Mouse (Mus musculus): ENCODE measurements around the gene Gm49396. TPM values are rescaled to one million over a fixed set of nuclear protein-coding genes. Genes with fewer than 3 reads are reported as not detected.

Gene Gm49396
- 3.2 and 3.3 TPM in 2 replicates for polyA plus RNA-seq (2015; fragmentation: Nextera tagmentation; extraction: Ambion mirVana)

DNA sequence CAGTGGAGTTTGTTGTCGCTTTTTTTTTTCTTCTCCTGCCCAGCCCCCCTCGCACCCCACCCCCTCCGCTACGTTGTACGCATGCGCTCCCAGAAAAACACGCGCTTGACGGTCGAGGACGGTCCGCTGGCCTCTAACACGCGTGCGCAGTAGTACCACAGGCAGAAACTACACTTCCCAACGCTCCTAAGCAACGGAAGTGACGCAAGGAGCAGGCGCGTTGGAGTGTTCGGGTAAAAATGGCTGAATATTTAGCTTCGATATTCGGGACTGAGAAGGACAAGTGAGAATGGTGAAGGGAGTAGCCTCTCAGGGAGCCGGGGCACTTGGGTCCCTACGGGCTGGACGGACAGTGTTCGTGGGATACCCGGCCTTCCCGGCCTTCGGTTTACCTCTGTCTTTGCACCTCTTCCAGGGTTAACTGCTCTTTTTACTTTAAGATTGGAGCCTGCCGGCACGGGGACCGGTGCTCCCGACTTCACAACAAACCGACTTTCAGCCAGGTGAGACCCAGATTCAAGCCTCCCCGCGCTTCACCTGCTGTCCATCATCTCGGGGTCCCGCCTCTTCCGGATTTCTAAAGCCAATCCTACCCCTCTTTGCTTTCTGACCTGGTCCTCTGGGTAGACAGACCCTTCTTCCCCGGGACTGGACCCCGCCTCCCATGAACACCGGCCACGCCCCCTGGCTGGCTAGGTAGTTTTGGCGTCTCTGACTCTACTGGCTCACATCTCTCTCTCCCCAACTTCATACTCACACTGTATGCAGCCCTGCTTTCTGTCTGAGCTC lies at the start of gene Gm49396, which contains the start of the genes U2af1l4 and Psenen:
TSS of gene Gm49396 (plus strand) at position 228 of the 789 bp plus-strand sequence.
TSS of gene U2af1l4 (plus strand) at position 185 of the 789 bp plus-strand sequence.
TSS of gene Psenen (minus strand) at position 511 of the 789 bp plus-strand sequence.

GRCm38 (mm10) chr7:30534633-30535577 lies 28.2 kb upstream of the Gm49396 start, which contains the start of gene Arhgap33:
Gene Arhgap33, minus strand, starts transcription at chr7:30535060.

DNA sequence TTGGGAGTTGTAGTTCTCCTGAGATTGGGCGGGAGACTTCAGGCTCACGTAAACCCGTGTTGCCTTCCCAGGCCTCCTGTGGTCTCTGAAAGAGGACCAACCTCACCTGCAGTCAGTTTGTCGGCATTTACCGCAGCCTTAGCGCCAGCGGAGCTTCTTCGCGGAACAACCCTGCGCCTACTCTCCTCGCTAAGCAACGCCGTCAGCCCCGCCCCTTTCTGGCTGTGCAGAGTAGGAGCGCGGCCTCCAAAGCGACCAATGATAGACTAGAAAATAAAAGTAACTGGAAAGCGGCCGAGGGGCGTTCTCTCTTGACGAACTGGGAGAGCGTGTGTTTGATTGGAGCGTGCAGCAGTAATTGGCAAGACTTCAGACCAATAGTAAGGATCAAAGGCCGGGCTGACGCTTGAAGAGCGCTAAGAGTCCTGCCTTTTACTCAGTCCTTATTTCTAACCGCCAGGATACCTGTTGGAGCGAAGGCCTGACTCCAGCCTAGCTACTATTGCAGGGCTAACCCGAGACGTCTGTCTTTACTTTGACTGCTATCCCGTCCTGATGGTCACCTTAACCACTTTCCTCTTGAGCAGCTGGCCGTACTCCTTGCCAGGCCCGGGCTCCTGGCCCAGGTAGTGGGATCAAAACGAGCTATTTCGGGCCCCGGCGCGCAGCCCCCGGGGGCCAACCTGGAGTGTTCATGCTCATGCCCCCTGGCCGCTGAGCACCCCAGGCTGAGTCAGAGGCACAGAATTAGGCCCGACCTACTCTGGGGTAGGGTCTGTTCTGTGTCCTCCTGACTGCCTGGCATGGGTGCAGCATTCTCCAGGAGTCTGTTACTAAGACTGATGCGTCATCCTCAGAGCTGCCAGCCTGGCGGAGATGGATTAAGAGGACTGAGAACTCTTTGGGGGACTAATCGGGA lies 10.8 kb upstream of the Gm49396 start, which contains the start of the genes Hspb6 and Proser3:
TSS of gene Hspb6 (plus strand) at position 77 of the 919 bp plus-strand sequence.
TSS of gene Proser3 (minus strand) at position 198 of the 919 bp plus-strand sequence.

GRCm38 (mm10) chr7:30559443-30559954 lies 3.6 kb upstream of the Gm49396 start, which contains the start of gene Lin37:
Gene Lin37, minus strand, starts transcription at chr7:30559838.

GRCm38 (mm10) chr7:30564970-30565571 lies 1.9 kb downstream of the Gm49396 start, which contains the start of gene Igflr1:
Gene Igflr1, plus strand, starts transcription at chr7:30565427.

DNA sequence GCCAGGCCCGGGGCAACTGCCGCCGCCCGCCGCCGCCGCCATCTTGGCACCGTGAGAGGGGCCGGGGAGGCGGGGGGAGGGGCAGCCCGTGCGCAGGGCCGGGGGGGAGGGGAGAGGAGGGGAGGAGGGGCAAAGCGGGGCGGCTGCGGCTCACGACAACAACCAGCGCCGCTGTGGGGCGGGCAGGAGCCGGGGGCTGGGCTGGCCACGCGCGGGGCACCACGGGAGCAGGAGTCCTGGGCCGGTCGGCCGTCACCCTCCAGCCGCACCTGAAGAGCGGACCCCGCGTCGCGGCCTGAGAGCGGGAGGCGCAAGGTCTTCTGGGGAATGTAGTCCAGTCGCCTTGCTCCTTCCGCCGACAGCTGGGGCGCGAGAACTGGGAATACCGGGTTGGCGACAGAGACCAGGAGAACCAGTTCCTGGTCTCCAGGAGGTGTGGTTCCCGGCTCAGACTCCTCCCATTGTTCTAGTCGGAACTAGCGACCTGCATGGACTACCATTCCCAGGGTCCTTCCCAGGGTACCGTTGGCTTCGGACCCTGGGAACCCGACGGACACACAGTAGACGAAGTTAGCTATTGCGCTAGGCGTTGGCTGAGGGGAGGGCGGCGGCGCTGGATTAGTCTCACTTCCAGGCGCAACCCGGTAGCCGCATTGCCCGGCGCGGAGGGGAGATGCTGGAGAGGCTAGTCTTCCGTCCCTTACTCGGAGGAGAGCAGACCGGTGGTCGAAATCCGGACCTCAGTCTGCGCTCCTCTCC lies 25.7 kb downstream of the Gm49396 start, which contains the start of gene Kmt2b:
TSS of gene Kmt2b (minus strand) at position 51 of the 759 bp plus-strand sequence.

GRCm38 (mm10) chr7:30598786-30599185 lies 35.6 kb downstream of the Gm49396 start, which contains the start of gene Zbtb32:
Gene Zbtb32, minus strand, starts transcription at chr7:30598909.

GRCm38 (mm10) chr7:30612654-30613402 lies 49.7 kb downstream of the Gm49396 start, which contains the start of gene Upk1a:
Gene Upk1a, minus strand, starts transcription at chr7:30612847.

Small RNAs within 50 kb of the gene (microRNA-seq; reads per million reads assigned to microRNA genes)
- gene Gm38670 (1.2 to 1.3 reads per million in 2 experiments), gene Mir3569 (0 reads per million in 2 experiments)

Other genes with a start within 250 kb of the Gm49396 start
- gene Syne4, start 248.5 kb upstream of the Gm49396 start, polyA plus RNA-seq (2015; fragmentation: Nextera tagmentation; extraction: Ambion mirVana): 4.4 and 5.0 TPM in 2 replicates
- 1.6 TPM in 1 of 2 replicates, not detected in the other for gene E130208F15Rik, start 241.6 kb upstream of the Gm49396 start, polyA plus RNA-seq (2015; fragmentation: Nextera tagmentation; extraction: Ambion mirVana)
- gene Sdhaf1, start 239.4 kb upstream of the Gm49396 start, polyA plus RNA-seq (2015; fragmentation: Nextera tagmentation; extraction: Ambion mirVana): 19.2 and 19.3 TPM in 2 replicates
- gene Lrfn3, start 200.6 kb upstream of the Gm49396 start, polyA plus RNA-seq (2015; fragmentation: Nextera tagmentation; extraction: Ambion mirVana): 1.1 TPM in 2 replicates
- gene Tyrobp, start 149.6 kb upstream of the Gm49396 start, polyA plus RNA-seq (2015; fragmentation: Nextera tagmentation; extraction: Ambion mirVana): 68.8 and 91.3 TPM in 2 replicates
- gene Hcst, start 143.5 kb upstream of the Gm49396 start, polyA plus RNA-seq (2015; fragmentation: Nextera tagmentation; extraction: Ambion mirVana): 2.9 and 3.6 TPM in 2 replicates
- gene Nfkbid, start 141.6 kb upstream of the Gm49396 start, polyA plus RNA-seq (2015; fragmentation: Nextera tagmentation; extraction: Ambion mirVana): 0.27 and 0.44 TPM in 2 replicates
- 2.2 and 2.6 TPM in 2 replicates for gene Aplp1, start 117.8 kb upstream of the Gm49396 start, polyA plus RNA-seq (2015; fragmentation: Nextera tagmentation; extraction: Ambion mirVana)
- 0.09 and 0.23 TPM in 2 replicates for gene Kirrel2, start 105.7 kb upstream of the Gm49396 start, polyA plus RNA-seq (2015; fragmentation: Nextera tagmentation; extraction: Ambion mirVana)
- 0.10 TPM in 1 of 2 replicates, not detected in the other for gene Nphs1, start 105.0 kb upstream of the Gm49396 start, polyA plus RNA-seq (2015; fragmentation: Nextera tagmentation; extraction: Ambion mirVana)
- 0.07 TPM in 1 of 2 replicates, not detected in the other for gene Prodh2, start 69.7 kb upstream of the Gm49396 start, polyA plus RNA-seq (2015; fragmentation: Nextera tagmentation; extraction: Ambion mirVana)
- gene Arhgap33, start 28.3 kb upstream of the Gm49396 start, polyA plus RNA-seq (2015; fragmentation: Nextera tagmentation; extraction: Ambion mirVana): 1.6 and 1.7 TPM in 2 replicates
- 249 and 337 TPM in 2 replicates for gene Hspb6, start 11.2 kb upstream of the Gm49396 start, polyA plus RNA-seq (2015; fragmentation: Nextera tagmentation; extraction: Ambion mirVana)
- gene Proser3, start 11.0 kb upstream of the Gm49396 start, polyA plus RNA-seq (2015; fragmentation: Nextera tagmentation; extraction: Ambion mirVana): 3.3 TPM in 2 replicates
- 27.5 and 27.9 TPM in 2 replicates for gene Lin37, start 3.5 kb upstream of the Gm49396 start, polyA plus RNA-seq (2015; fragmentation: Nextera tagmentation; extraction: Ambion mirVana)
- 84.5 and 85.4 TPM in 2 replicates for gene U2af1l4, start within 50 bp of the Gm49396 start, polyA plus RNA-seq (2015; fragmentation: Nextera tagmentation; extraction: Ambion mirVana)
- 120 and 135 TPM in 2 replicates for gene Psenen, start 283 bp downstream of the Gm49396 start, polyA plus RNA-seq (2015; fragmentation: Nextera tagmentation; extraction: Ambion mirVana)
- 0.66 and 1.7 TPM in 2 replicates for gene Igflr1, start 2.1 kb downstream of the Gm49396 start, polyA plus RNA-seq (2015; fragmentation: Nextera tagmentation; extraction: Ambion mirVana)
- 3.0 and 3.9 TPM in 2 replicates for gene Kmt2b, start 25.4 kb downstream of the Gm49396 start, polyA plus RNA-seq (2015; fragmentation: Nextera tagmentation; extraction: Ambion mirVana)
- gene Zbtb32, start 35.6 kb downstream of the Gm49396 start, polyA plus RNA-seq (2015; fragmentation: Nextera tagmentation; extraction: Ambion mirVana): 0.10 and 0.15 TPM in 2 replicates
- 0.39 and 0.53 TPM in 2 replicates for gene Upk1a, start 49.5 kb downstream of the Gm49396 start, polyA plus RNA-seq (2015; fragmentation: Nextera tagmentation; extraction: Ambion mirVana)
- 1,910 and 2,111 TPM in 2 replicates for gene Cox6b1, start 62.8 kb downstream of the Gm49396 start, polyA plus RNA-seq (2015; fragmentation: Nextera tagmentation; extraction: Ambion mirVana)
- gene Etv2, start 72.5 kb downstream of the Gm49396 start, polyA plus RNA-seq (2015; fragmentation: Nextera tagmentation; extraction: Ambion mirVana): not detected in 2 replicates
- 65.4 and 67.4 TPM in 2 replicates for gene Rbm42, start 87.0 kb downstream of the Gm49396 start, polyA plus RNA-seq (2015; fragmentation: Nextera tagmentation; extraction: Ambion mirVana)
- gene Haus5, start 101.7 kb downstream of the Gm49396 start, polyA plus RNA-seq (2015; fragmentation: Nextera tagmentation; extraction: Ambion mirVana): 7.5 and 9.5 TPM in 2 replicates
- gene Pmis2, start 108.3 kb downstream of the Gm49396 start, polyA plus RNA-seq (2015; fragmentation: Nextera tagmentation; extraction: Ambion mirVana): not detected in 2 replicates
- gene 2200002J24Rik, start 135.6 kb downstream of the Gm49396 start, polyA plus RNA-seq (2015; fragmentation: Nextera tagmentation; extraction: Ambion mirVana): 0.33 TPM in 1 of 2 replicates, not detected in the other
- gene Atp4a, start 148.9 kb downstream of the Gm49396 start, polyA plus RNA-seq (2015; fragmentation: Nextera tagmentation; extraction: Ambion mirVana): 0.15 and 0.22 TPM in 2 replicates
- 227 and 250 TPM in 2 replicates for gene Tmem147, start 166.2 kb downstream of the Gm49396 start, polyA plus RNA-seq (2015; fragmentation: Nextera tagmentation; extraction: Ambion mirVana)
- 0.21 TPM in 1 of 2 replicates, not detected in the other for gene Gapdhs, start 180.3 kb downstream of the Gm49396 start, polyA plus RNA-seq (2015; fragmentation: Nextera tagmentation; extraction: Ambion mirVana)
- gene Sbsn, start 188.1 kb downstream of the Gm49396 start, polyA plus RNA-seq (2015; fragmentation: Nextera tagmentation; extraction: Ambion mirVana): 0.45 and 25.6 TPM in 2 replicates
- gene Dmkn, start 200.4 kb downstream of the Gm49396 start, polyA plus RNA-seq (2015; fragmentation: Nextera tagmentation; extraction: Ambion mirVana): 0.51 and 65.3 TPM in 2 replicates
- gene Krtdap, start 224.6 kb downstream of the Gm49396 start, polyA plus RNA-seq (2015; fragmentation: Nextera tagmentation; extraction: Ambion mirVana): 8.3 and 219 TPM in 2 replicates